Mouse (Mus musculus) embryonic fibroblast, embryonic 13.5 days (primary cell): ENCODE measurements around the gene Gsta2.
"Not testable (repeated sequence)": the region's sequence is repeated elsewhere in the genome, so short reads cannot be mapped to it uniquely, and the experiment has no call there.

Experiments
- CTCF ChIP-seq: IDR thresholded peaks from 2 replicates; pipeline ENCODE4 v1.5.1; 2011; ENCODE audit warnings: mild to moderate bottlenecking, control low read depth, low read length, moderate library complexity, borderline replicate concordance; ENCODE audit not compliant: insufficient read depth
- POLR2A ChIP-seq: IDR thresholded peaks from 2 replicates; pipeline ENCODE4 v1.6.1; 2011; ENCODE audit warnings: low read depth, mild to moderate bottlenecking, control low read depth, low read length, moderate library complexity

DNA sequence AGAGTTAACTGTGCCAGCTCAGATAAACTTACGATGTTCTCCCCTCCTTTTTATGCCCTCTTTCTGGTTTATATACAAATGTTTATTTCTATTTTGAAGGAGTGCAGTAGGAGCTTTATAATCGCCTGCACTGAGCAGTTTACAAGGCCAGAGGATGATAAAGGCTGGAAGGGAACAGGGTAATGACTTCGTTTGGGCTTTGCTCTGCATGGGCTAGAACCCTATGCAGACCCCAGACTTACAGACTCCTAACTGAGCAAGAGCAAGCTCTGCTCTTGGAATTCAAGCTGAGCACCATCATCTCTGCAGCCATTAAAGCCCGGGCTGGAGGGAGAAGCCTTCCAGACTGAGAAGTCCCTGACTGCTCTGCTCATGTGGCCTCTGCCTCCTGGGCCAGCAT lies 10.4 kb downstream of the Gsta2 start:
- not testable (repeated sequence) for TF ChIP-seq CTCF, POLR2A
